In genomic region chr8:121651874-121652361, GRCm38 (mm10) we compare ENCODE assay signal across 9 mouse cellular contexts. TPM values are rescaled to one million over a fixed set of nuclear protein-coding genes. Genes with fewer than 3 reads are reported as not detected.
A peak's percentile ranks its signal among the peaks of the same experiment; 100 is the strongest.
DNase-seq lines count a peak whose midpoint lies in the region; ATAC-seq and TF ChIP-seq lines count a peak whose summit lies in the region.
"Had no signal": no experiment of that assay in that cellular context is flagged by ENCODE, and none has a peak within 500 bp of the region (broad histone marks: within the 10 kb centered on the region; RNA-seq: fewer than 3 reads in every experiment).

No protein-coding gene starts in this region.

- peak; percentile 55 to 70 for DNase-seq in layer of hippocampus, postnatal 10 days (ENCODE audit: low spot score in 2 of 2)
- no peak for DNase-seq in layer of hippocampus, adult 9-11 months
- peak; percentile 70 to 71 for DNase-seq in adrenal gland, postnatal 36 days
- DNase-seq in hindbrain, embryonic 10.5 days (ENCODE audit: low spot score): peak; percentile 70
- peak; percentile 64 for DNase-seq in liver, embryonic 11.5 days (ENCODE audit: low spot score)
- no peak for DNase-seq in B cell, adult 2 months

- H3K4me3 ChIP-seq in embryonic fibroblast, embryonic 13.5 days (ENCODE audit: insufficient read depth, low read length): peak overlapping the region; percentile 62
- H3K4me3 ChIP-seq in hindbrain, embryonic 10.5 days: peak overlapping the region; percentile 89
- peak overlapping the region; percentile 64 for H3K4me3 ChIP-seq in liver, embryonic 11.5 days (ENCODE audit: low read depth, low read length)
- peak overlapping the region; percentile 85 for H3K4me3 ChIP-seq in neural tube, embryonic 15.5 days (replicated peaks)

- peak overlapping the region; percentile 56 for H3K9ac ChIP-seq in liver, embryonic 11.5 days (ENCODE audit: low read depth, low read length)
- H3K9ac ChIP-seq in neural tube, embryonic 15.5 days (replicated peaks): peak overlapping the region; percentile 74

- no peak overlapping the region for H3K27ac ChIP-seq in embryonic fibroblast, embryonic 13.5 days (ENCODE audit: insufficient read depth, low read length)
- peak overlapping the region; percentile 86 for H3K27ac ChIP-seq in hindbrain, embryonic 10.5 days
- H3K27ac ChIP-seq in liver, embryonic 11.5 days (ENCODE audit: low read depth, low read length): no peak overlapping the region
- H3K27ac ChIP-seq in neural tube, embryonic 15.5 days (replicated peaks): peak overlapping the region; percentile 77

- no peak for TF ChIP-seq CTCF in embryonic fibroblast, embryonic 13.5 days (IDR thresholded peaks at IDR 0.05; ENCODE audit: borderline replicate concordance, insufficient read depth, low read length)

- peaks cover 6% of the 10 kb centered on the region; the same call in 1 of the 2 replicates for H3K27me3 ChIP-seq in hindbrain, embryonic 10.5 days (ENCODE audit: insufficient read depth, poor library complexity, severe bottlenecking)
- peaks cover 62% of the 10 kb centered on the region for H3K27me3 ChIP-seq in liver, embryonic 11.5 days (replicated peaks; ENCODE audit: control insufficient read depth, insufficient read depth, low read length)
- H3K27me3 ChIP-seq in neural tube, embryonic 15.5 days (replicated peaks): no peaks in the 10 kb centered on the region
- H3K27me3 ChIP-seq: Patski had no signal

- ATAC-seq in liver, embryonic 11.5 days (replicated peaks; ENCODE audit: low FRiP score): no peak
- no peak for ATAC-seq in neural tube, embryonic 15.5 days (ENCODE audit: low FRiP score)

- H3K4me2 ChIP-seq in liver, embryonic 11.5 days: peak overlapping the region; percentile 79
- peak overlapping the region; percentile 90 for H3K4me2 ChIP-seq in neural tube, embryonic 15.5 days

- no peaks in the 10 kb centered on the region for H3K9me3 ChIP-seq in hindbrain, embryonic 10.5 days
- no peaks in the 10 kb centered on the region for H3K9me3 ChIP-seq in liver, embryonic 11.5 days (ENCODE audit: control insufficient read depth, low read length)
- no peaks in the 10 kb centered on the region for H3K9me3 ChIP-seq in neural tube, embryonic 15.5 days (replicated peaks)

- peaks cover 18% of the 10 kb centered on the region for H3K36me3 ChIP-seq in hindbrain, embryonic 10.5 days
- no peaks in the 10 kb centered on the region for H3K36me3 ChIP-seq in liver, embryonic 11.5 days (ENCODE audit: control insufficient read depth, insufficient read depth, low read length)
- H3K36me3 ChIP-seq in neural tube, embryonic 15.5 days: no peaks in the 10 kb centered on the region

- WGBS in hindbrain, embryonic 10.5 days: 3% methylated on average over 56 of the region's 56 CpGs
- under 1% methylated on average over 56 of the region's 56 CpGs for WGBS in liver, embryonic 11.5 days
- under 1% methylated on average over 56 of the region's 56 CpGs for WGBS in neural tube, embryonic 15.5 days

- no peak for TF ChIP-seq POLR2A in embryonic fibroblast, embryonic 13.5 days (IDR thresholded peaks at IDR 0.05; ENCODE audit: low read depth, low read length)

- peaks cover 11% of the 10 kb centered on the region for H3K4me1 ChIP-seq in embryonic fibroblast, embryonic 13.5 days (ENCODE audit: control insufficient read depth, insufficient read depth, low read length)
- peaks cover 72% of the 10 kb centered on the region for H3K4me1 ChIP-seq in hindbrain, embryonic 10.5 days (replicated peaks)
- H3K4me1 ChIP-seq in liver, embryonic 11.5 days (replicated peaks; ENCODE audit: control insufficient read depth, insufficient read depth, low read length): peaks cover 22% of the 10 kb centered on the region
- peaks cover 67% of the 10 kb centered on the region for H3K4me1 ChIP-seq in neural tube, embryonic 15.5 days

RNA-seq across cellular contexts. Expression of gene Zcchc14, which starts 0.8 kb away (rescaled TPM):
- total RNA-seq in layer of hippocampus, postnatal 10 days (2021): 10 to 100 TPM; 93.9 to 95.2 TPM
- total RNA-seq in adrenal gland, postnatal 36 days (2021): 10 to 100 TPM; 43.4 to 53.4 TPM
- polyA plus RNA-seq in embryonic fibroblast, embryonic 13.5 days (2011; ENCODE audit: insufficient read length, low read depth, missing spikeins): 55.5 and 64.8 TPM in 2 replicates
- polyA plus RNA-seq in hindbrain, embryonic 10.5 days (2016; fragmentation: Nextera tagmentation; extraction: Ambion mirVana): 14.6 and 17.3 TPM in 2 replicates
- 6.2 and 7.3 TPM in 2 replicates for polyA plus RNA-seq in liver, embryonic 11.5 days (2014; fragmentation: Nextera tagmentation; extraction: Ambion mirVana)
- polyA plus RNA-seq in neural tube, embryonic 15.5 days (2015; fragmentation: Nextera tagmentation; extraction: Ambion mirVana): 16.7 and 21.3 TPM in 2 replicates

Comparison
In these comparisons a context has a peak if more than half of its experiments do, and no peak if none do; other contexts are left out.
1. DNase-seq: peak in layer of hippocampus, postnatal 10 days (2 of 2), adrenal gland, postnatal 36 days (2 of 2), hindbrain, embryonic 10.5 days (single experiment) and liver, embryonic 11.5 days (single experiment); none in layer of hippocampus, adult 9-11 months (single experiment) and B cell, adult 2 months (0 of 2).
2. H3K27ac ChIP-seq: peak in hindbrain, embryonic 10.5 days (single experiment) and neural tube, embryonic 15.5 days (single experiment); none in embryonic fibroblast, embryonic 13.5 days (single experiment) and liver, embryonic 11.5 days (single experiment).
3. Peak in every context shown above with its lines, with median percentiles within 50 percentile points of each other: H3K4me3 ChIP-seq.